Mouse (Mus musculus): Measurements from ENCODE around the gene Wdr19. TPM values are rescaled to one million over a fixed set of nuclear protein-coding genes. Genes with fewer than 3 reads are reported as not detected.
"Not testable (repeated sequence)": the region's sequence is repeated elsewhere in the genome, so short reads cannot be mapped to it uniquely, and the experiment has no call there.

Wdr19 gene
- total RNA-seq, 2 experiments from 2014 or later, result 16.7 to 20.8 TPM

DNA sequence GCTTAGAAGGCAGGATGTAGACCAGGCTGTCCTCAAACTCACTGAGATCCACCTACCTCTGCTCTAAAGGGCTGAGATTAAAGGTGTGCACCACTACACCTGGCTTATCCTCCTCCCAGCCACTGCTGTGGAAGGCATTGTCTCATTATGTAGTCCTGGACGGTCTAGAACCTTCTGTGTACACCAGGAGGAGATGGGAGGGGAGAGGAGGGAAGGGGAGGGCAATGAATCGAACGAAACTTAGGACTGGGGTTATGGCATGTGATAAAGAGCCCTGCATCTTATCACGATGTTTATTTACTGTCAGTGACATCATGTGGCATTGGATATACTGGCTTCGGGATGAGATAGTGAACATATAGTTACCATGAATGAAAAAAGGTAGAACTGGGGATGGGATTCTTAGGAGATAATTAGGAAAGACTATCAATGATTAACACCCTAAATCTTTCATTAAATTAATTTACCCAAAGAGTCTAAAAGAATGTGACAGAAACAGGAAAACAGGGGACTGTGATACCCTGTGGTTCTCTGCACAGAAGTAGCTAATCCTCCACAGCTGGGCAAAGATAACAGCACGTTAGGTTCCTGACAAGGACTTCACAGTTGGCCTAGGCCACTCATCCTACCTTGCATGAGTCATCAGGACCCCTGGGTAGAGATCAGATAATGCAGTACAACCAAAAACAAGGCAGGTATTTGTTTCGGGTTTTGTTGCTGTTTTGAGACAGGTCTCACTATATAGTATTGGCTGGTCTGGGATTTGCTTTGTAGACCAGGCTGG lies 98.9 kb downstream of the Wdr19 start:
- DNase-seq (ENCODE audit: low spot score in 2 of 2), result no peak

DNA sequence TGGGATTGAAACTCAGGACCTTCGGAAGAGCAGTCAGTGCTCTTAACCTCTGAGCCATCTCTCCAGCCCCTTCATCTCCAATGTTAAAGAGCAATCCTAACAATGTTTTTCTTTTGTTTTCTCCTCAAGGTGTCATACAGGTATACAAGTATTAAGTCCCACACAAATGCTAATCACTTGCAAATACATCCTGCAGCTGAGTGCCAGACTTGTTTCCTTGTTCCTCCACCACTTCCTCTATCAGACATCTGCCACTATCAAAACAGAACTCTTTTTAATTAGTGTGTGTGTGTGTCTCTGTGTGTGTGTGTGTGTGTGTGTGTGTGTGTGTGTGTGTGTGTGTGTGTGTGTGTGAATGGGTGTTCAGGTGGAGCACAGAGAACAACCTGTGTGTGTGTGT lies 100.1 kb downstream of the Wdr19 start:
- DNase-seq (ENCODE audit: low spot score in 2 of 2), result not testable (repeated sequence)

DNA sequence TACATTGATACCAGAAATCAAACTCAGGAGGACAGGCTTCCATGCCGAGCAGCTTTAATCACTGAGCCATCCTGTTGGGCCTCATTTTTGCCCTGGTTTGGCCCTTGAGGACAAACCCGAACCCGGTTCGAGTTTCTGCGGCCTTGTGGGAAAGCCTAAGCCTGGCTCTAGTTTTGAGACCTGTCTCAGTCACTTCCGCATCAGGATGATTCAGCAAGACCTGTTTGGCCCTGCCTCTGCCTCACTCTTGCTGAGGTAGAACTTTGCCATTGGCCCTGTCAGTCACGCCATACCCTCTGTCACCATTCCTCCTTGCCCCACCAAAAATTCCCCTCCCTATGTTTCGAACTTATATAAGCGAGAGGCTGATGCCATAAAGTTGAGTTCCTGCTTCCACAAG lies 100.6 kb downstream of the Wdr19 start:
- DNase-seq (ENCODE audit: low spot score in 2 of 2), result no peak

DNA sequence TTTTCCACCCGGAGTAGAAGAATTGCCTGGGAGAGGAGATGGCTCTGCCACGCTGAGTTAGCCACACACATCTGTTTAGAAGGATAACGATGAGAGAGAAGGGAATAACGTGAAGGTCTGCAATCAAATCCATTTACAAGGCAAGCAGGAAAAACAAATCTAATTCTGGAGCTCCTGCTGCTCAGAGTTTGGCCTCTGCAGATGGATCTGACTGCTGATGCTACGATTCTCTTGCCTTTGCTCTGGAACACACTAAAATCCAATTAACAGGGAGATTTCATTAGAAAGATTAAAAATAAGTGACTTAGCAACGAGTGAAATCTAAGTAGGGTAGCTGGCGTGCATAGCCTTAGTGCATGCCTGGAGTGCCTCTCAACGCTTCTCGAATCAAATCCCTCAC lies 106.0 kb downstream of the Wdr19 start:
- DNase-seq (ENCODE audit: low spot score in 2 of 2), result no peak

DNA sequence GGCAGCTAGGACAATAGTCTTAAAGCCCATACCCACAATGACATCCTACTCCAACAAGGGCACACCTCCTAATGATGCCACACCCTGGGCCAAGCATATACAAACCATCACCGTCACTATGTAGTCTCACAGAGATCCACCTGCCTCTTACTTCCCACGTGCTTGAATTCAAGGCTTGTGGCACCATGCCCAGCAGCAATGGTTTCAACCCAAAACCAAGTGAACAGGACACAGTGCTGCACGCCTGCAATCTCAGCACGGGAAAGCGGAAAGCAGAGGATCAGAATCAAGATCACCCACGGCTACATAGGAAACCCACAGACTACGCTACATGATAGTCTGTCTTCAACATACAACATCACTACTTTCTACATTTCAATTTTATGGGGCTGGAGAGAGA lies 108.7 kb downstream of the Wdr19 start:
- no peak for DNase-seq (ENCODE audit: low spot score in 2 of 2)

DNA sequence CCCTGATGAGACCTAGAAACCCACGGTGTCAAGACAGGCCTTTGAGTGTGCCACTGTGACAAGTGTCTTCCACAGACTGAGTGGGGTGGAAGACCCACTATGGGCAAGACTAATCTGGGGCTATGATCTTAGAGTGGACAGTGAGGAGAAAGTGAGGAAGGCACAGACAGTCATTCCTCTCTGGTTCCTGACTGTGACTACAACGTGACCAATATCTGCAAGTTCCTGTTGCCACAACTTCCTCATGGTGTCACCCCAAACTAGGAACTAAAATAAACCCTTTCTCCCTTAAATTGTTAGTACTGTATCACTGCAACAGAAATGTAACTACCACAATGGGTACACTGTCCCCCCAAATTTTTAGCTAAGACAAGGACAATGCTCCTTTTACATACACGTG lies 109.4 kb downstream of the Wdr19 start:
- DNase-seq (ENCODE audit: low spot score in 2 of 2), result no peak

Other genes starting within 250 kb of the Wdr19 start
- gene Tlr6, start 239.6 kb upstream of the Wdr19 start, total RNA-seq (2021), result 1 to 10 TPM; 1.3 to 1.4 TPM
- 1 to 10 TPM; 5.3 to 5.8 TPM for gene Fam114a1, start 229.6 kb upstream of the Wdr19 start, total RNA-seq (2021)
- under 1 TPM; 0.38 to 0.55 TPM for gene Tmem156, start 107.6 kb upstream of the Wdr19 start, total RNA-seq (2021)
- 100 to 1,000 TPM in 1 of 2 experiments, 10 to 100 TPM in 1; 92.8 to 100 TPM for gene Klhl5, start 92.2 kb upstream of the Wdr19 start, total RNA-seq (2021)
- gene Rfc1, start 136.0 kb downstream of the Wdr19 start, total RNA-seq (2021), result 10 to 100 TPM; 26.6 to 29.5 TPM
- under 1 TPM; 0.66 to 0.74 TPM for gene Klb, start 148.6 kb downstream of the Wdr19 start, total RNA-seq (2021)
- 100 to 1,000 TPM; 633 to 651 TPM for gene Rpl9, start 191.7 kb downstream of the Wdr19 start, total RNA-seq (2021)
- 10 to 100 TPM; 37.4 to 38.2 TPM for gene Lias, start 191.8 kb downstream of the Wdr19 start, total RNA-seq (2021)
- gene Ugdh, start 236.3 kb downstream of the Wdr19 start, total RNA-seq (2021), result 10 to 100 TPM; 27.7 to 33.7 TPM

Measured in layer of hippocampus, postnatal 10 days (tissue).